Mouse (Mus musculus) urinary bladder, postnatal 14 days (tissue): ENCODE data around the gene Ggact.

Experiments used
- DNase-seq: peaks from one replicate; pipeline ENCODE4 v3.0.0; 2021; ENCODE audit warnings: low spot score

The Ggact gene

GRCm38 (mm10) chr14:122900679-122901078 is 12.9 kb downstream of the Ggact start:
- no peak for DNase-seq

- no peak for DNase-seq
Measured at GRCm38 (mm10) chr14:122898550-122898949, 15.0 kb downstream of the Ggact start.

GRCm38 (mm10) chr14:122896106-122896505 is 17.5 kb downstream of the Ggact start:
- DNase-seq: no peak

- DNase-seq: no peak
Measured at GRCm38 (mm10) chr14:122891470-122891968, 22.0 kb downstream of the Ggact start.

GRCm38 (mm10) chr14:122888480-122888872 is 25.1 kb downstream of the Ggact start:
- no peak for DNase-seq

GRCm38 (mm10) chr14:122887702-122888479 is 25.7 kb downstream of the Ggact start:
- no peak for DNase-seq

GRCm38 (mm10) chr14:122887278-122887677 is 26.3 kb downstream of the Ggact start:
- DNase-seq: no peak

- DNase-seq: no peak
Measured at GRCm38 (mm10) chr14:122885893-122886292, 27.7 kb downstream of the Ggact start.

GRCm38 (mm10) chr14:122883821-122884584 is 29.6 kb downstream of the Ggact start:
- DNase-seq: no peak

- no peak for DNase-seq
Measured at GRCm38 (mm10) chr14:122883410-122883806, 30.1 kb downstream of the Ggact start.

GRCm38 (mm10) chr14:122882795-122883409 is 30.7 kb downstream of the Ggact start:
- no peak for DNase-seq

- DNase-seq: no peak
Measured at GRCm38 (mm10) chr14:122882201-122882639, 31.3 kb downstream of the Ggact start.

GRCm38 (mm10) chr14:122881699-122882098 is 31.9 kb downstream of the Ggact start:
- DNase-seq: no peak

GRCm38 (mm10) chr14:122880291-122880690 is 33.3 kb downstream of the Ggact start:
- DNase-seq: no peak

- no peak for DNase-seq
Measured at GRCm38 (mm10) chr14:122877787-122878186, 35.8 kb downstream of the Ggact start.

GRCm38 (mm10) chr14:122876723-122877122 is 36.8 kb downstream of the Ggact start:
- DNase-seq: no peak

- peak; percentile 74 for DNase-seq
Measured at GRCm38 (mm10) chr14:122876163-122876562, 37.4 kb downstream of the Ggact start.

GRCm38 (mm10) chr14:122875636-122876035 is 37.9 kb downstream of the Ggact start:
- no peak for DNase-seq

GRCm38 (mm10) chr14:122875056-122875455 is 38.5 kb downstream of the Ggact start:
- no peak for DNase-seq

GRCm38 (mm10) chr14:122872612-122873011 is 40.9 kb downstream of the Ggact start:
- no peak for DNase-seq

GRCm38 (mm10) chr14:122871841-122872580 is 41.5 kb downstream of the Ggact start:
- DNase-seq: no peak

- DNase-seq: no peak
Measured at GRCm38 (mm10) chr14:122869831-122870230, 43.7 kb downstream of the Ggact start.
